Mouse (Mus musculus) adrenal gland, adult 8-10 months (tissue): ENCODE results near the gene Mlph. TPM values are rescaled to one million over a fixed set of nuclear protein-coding genes. Genes with fewer than 3 reads are reported as not detected.

Experiments used
- DNase-seq: peaks from one replicate; pipeline ENCODE4 v3.0.0; 2022
- total RNA-seq, 4 experiments: library from RNA; stranded (reverse); gene quantifications; 2 replicates each; pipeline ENCODE4 v1.2.4; 2022

The Mlph gene
- total RNA-seq, 4 experiments from 2014 or later = 3.8 to 7.5 (median 5.4) TPM

GRCm38 (mm10) chr1:90909161-90909560, 5.7 kb upstream of the Mlph start:
- no peak for DNase-seq

- DNase-seq = peak; percentile 55
These were observed 5.2 kb upstream of the Mlph start for GRCm38 (mm10) chr1:90909631-90910152.

- DNase-seq = no peak
These were observed 1.7 kb upstream of the Mlph start for GRCm38 (mm10) chr1:90913231-90913630.

GRCm38 (mm10) chr1:90917509-90917908, 2.6 kb downstream of the Mlph start:
- no peak for DNase-seq

GRCm38 (mm10) chr1:90921687-90922086, 6.8 kb downstream of the Mlph start:
- DNase-seq = no peak

- no peak for DNase-seq
These were observed 11.1 kb downstream of the Mlph start for GRCm38 (mm10) chr1:90926030-90926429.

GRCm38 (mm10) chr1:90927308-90927707, 12.4 kb downstream of the Mlph start:
- no peak for DNase-seq

- DNase-seq = no peak
These were observed 13.2 kb downstream of the Mlph start for GRCm38 (mm10) chr1:90927929-90928574.

GRCm38 (mm10) chr1:90928575-90928934, 13.7 kb downstream of the Mlph start:
- peak; percentile 67 for DNase-seq

- DNase-seq = no peak
These were observed 18.1 kb downstream of the Mlph start for GRCm38 (mm10) chr1:90933001-90933400.

GRCm38 (mm10) chr1:90936990-90937389, 22.1 kb downstream of the Mlph start:
- no peak for DNase-seq

GRCm38 (mm10) chr1:90939980-90940379, 25.1 kb downstream of the Mlph start:
- no peak for DNase-seq

- no peak for DNase-seq
These were observed 30.3 kb downstream of the Mlph start for GRCm38 (mm10) chr1:90945171-90945570.

GRCm38 (mm10) chr1:90947252-90947651, 32.4 kb downstream of the Mlph start:
- DNase-seq = no peak

- DNase-seq = no peak
These were observed 34.4 kb downstream of the Mlph start for GRCm38 (mm10) chr1:90949309-90949708.

GRCm38 (mm10) chr1:90951670-90952069, 36.8 kb downstream of the Mlph start:
- no peak for DNase-seq

GRCm38 (mm10) chr1:90952808-90953207, 37.9 kb downstream of the Mlph start, which contains the start of gene Prlh:
Prlh (plus strand) TSS chr1:90953108.
- DNase-seq = no peak

- DNase-seq = no peak
These were observed 38.8 kb downstream of the Mlph start for GRCm38 (mm10) chr1:90953688-90954087.

GRCm38 (mm10) chr1:90956245-90957096, 41.6 kb downstream of the Mlph start:
- no peak for DNase-seq

- no peak for DNase-seq
These were observed 47.6 kb downstream of the Mlph start for GRCm38 (mm10) chr1:90962526-90962925.

- no peak for DNase-seq
These were observed 48.1 kb downstream of the Mlph start for GRCm38 (mm10) chr1:90962994-90963393.

GRCm38 (mm10) chr1:90967583-90967982, 52.7 kb downstream of the Mlph start:
- DNase-seq = peak; percentile 74

- DNase-seq = no peak
These were observed 53.8 kb downstream of the Mlph start for GRCm38 (mm10) chr1:90968649-90969048.

GRCm38 (mm10) chr1:90969347-90969784, 54.5 kb downstream of the Mlph start, which contains the start of gene Rab17:
Rab17 (minus strand) TSS chr1:90969661.
- DNase-seq = no peak
